Mouse (Mus musculus): ENCODE results near the gene Dyrk1a. TPM values are rescaled to one million over a fixed set of nuclear protein-coding genes. Genes with fewer than 3 reads are reported as not detected.

The Dyrk1a gene
- total RNA-seq, 2 experiments from 2014 or later = 89.7 to 94.6 TPM

DNA sequence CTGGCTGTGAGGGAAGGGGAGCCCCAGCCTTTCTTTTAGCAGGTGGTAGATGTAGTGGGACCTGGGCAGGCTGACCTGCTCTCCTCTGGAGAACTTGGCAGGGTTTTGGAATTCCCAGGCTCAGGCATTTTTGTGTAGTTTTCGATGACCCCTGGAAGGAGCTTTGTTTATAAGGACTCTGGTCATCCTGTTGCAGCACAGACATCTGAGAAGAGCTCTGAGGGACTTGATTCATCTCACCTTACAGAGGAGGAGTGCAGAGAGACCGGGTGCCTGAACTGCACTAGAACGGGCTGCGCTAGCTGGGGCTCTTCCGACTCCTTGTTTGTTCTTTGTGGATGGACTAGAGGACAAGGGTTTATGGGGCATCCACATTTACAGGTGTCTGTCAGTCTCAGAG is 5.9 kb downstream of the Dyrk1a start:
- TF ChIP-seq CTCF (IDR thresholded peaks at IDR 0.05) = no peak
- intact Hi-C loops (cut with DNase I) = no loop called here
- DNase-seq (ENCODE audit: extremely low spot score in 1 of 2, low spot score in 2 of 2) = no peak
- no peak overlapping the region for H3K4me3 ChIP-seq
- no peak overlapping the region for H3K27ac ChIP-seq

- no peak overlapping the region for H3K4me3 ChIP-seq
- DNase-seq (ENCODE audit: extremely low spot score in 1 of 2, low spot score in 2 of 2) = no peak
- TF ChIP-seq CTCF (IDR thresholded peaks at IDR 0.05) = no peak
- intact Hi-C loops (cut with DNase I) = no loop called here
- H3K27ac ChIP-seq = no peak overlapping the region
Observed at GRCm38 (mm10) chr16:94579348-94579747, 9.5 kb downstream of the Dyrk1a start.

- no peak for DNase-seq (ENCODE audit: extremely low spot score in 1 of 2, low spot score in 2 of 2)
- no peak overlapping the region for H3K4me3 ChIP-seq
- TF ChIP-seq CTCF (IDR thresholded peaks at IDR 0.05) = no peak
- H3K27ac ChIP-seq = no peak overlapping the region
- intact Hi-C loops (cut with DNase I) = no loop called here
Observed at GRCm38 (mm10) chr16:94580844-94581405, 11.1 kb downstream of the Dyrk1a start.

- DNase-seq (ENCODE audit: extremely low spot score in 1 of 2, low spot score in 2 of 2) = no peak
- peak; percentile 24 for TF ChIP-seq CTCF (IDR thresholded peaks at IDR 0.05)
- no peak overlapping the region for H3K4me3 ChIP-seq
- intact Hi-C loops (cut with DNase I) = no loop called here
- no peak overlapping the region for H3K27ac ChIP-seq
Observed at GRCm38 (mm10) chr16:94586349-94586990, 16.7 kb downstream of the Dyrk1a start.

DNA sequence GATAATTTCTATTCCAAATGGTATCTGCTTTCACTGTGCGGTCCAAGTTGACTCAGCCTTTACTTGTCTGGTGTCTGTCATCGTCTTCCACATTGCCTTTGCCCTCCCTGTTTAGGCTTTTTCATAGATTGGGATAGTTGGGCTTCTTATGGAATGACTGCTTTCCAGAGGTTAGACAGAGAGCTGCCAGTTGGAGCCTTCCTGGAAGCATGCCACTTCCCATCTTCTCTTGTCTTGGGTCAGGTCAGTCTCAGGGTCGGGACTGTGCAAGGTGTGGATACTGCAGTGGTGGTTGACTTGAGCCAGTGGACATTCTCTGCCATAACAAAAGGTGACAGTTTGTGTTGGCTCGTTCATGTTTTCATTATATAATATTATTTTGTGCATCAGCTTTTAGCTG is 17.7 kb downstream of the Dyrk1a start:
- H3K4me3 ChIP-seq = no peak overlapping the region
- intact Hi-C loops (cut with DNase I) = no loop called here

DNA sequence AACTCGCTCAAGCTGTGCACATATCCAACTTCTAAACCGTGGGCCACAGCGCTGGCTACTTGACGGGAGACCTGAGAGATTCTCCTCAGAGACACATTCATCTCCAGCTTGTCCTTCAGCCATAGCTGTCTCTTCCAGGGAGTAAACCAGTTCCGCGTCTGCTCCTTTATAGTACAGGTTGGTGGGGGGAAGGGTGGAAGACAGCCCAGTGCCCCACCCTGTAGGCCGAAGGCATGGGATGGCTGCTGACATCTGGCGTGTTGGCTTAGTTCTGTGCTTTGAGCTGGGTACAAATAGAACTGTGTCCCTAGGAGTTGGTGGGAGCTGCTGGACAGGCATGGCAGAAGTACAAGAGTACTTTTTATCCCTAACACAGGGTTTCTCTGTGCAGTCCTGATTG is 18.4 kb downstream of the Dyrk1a start:
- no peak for DNase-seq (ENCODE audit: extremely low spot score in 1 of 2, low spot score in 2 of 2)
- Histone ChIP-seq H3K27ac (no peak overlapping the region), H3K4me3 (no peak overlapping the region)
- intact Hi-C loops (cut with DNase I) = no loop called here
- no peak for TF ChIP-seq CTCF (IDR thresholded peaks at IDR 0.05)

More for the DNA sequence above, 17.7 kb downstream of the Dyrk1a start:
- TF ChIP-seq CTCF (IDR thresholded peaks at IDR 0.05) = no peak
- no peak for DNase-seq (ENCODE audit: extremely low spot score in 1 of 2, low spot score in 2 of 2)
- H3K27ac ChIP-seq = no peak overlapping the region

GRCm38 (mm10) chr16:94588974-94589373 is 19.2 kb downstream of the Dyrk1a start:
- intact Hi-C loops (cut with DNase I) = no loop called here
- no peak for DNase-seq (ENCODE audit: extremely low spot score in 1 of 2, low spot score in 2 of 2)
- Histone ChIP-seq H3K27ac (no peak overlapping the region; the same call in 1 of the 2 replicates), H3K4me3 (no peak overlapping the region)
- no peak for TF ChIP-seq CTCF (IDR thresholded peaks at IDR 0.05)

GRCm38 (mm10) chr16:94589648-94590047 is 19.8 kb downstream of the Dyrk1a start:
- intact Hi-C loops (cut with DNase I) = no loop called here
- H3K27ac ChIP-seq = no peak overlapping the region
- no peak overlapping the region for H3K4me3 ChIP-seq
- TF ChIP-seq CTCF (IDR thresholded peaks at IDR 0.05) = no peak
- DNase-seq (ENCODE audit: extremely low spot score in 1 of 2, low spot score in 2 of 2) = no peak

DNA sequence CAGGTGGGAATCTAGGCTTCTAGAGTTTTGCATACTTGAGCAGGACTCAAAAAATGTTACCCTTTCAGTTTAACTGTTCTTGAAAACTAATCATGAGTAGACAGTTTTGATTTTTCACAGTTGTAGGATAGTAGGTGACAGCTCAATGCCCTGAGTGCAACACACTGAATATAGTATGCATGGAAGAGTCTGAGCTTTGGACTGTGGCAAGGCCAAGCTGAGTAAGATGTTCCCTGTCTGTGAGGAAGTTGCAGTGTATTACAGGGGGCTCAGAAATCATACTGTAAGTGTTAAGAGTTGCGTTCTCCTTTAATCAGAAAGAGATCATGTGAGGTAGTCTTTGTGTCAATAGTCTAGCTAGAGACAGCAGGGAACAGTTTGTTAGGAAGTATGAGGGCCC is 20.4 kb downstream of the Dyrk1a start:
- DNase-seq (ENCODE audit: extremely low spot score in 1 of 2, low spot score in 2 of 2) = no peak
- no peak for TF ChIP-seq CTCF (IDR thresholded peaks at IDR 0.05)
- H3K4me3 ChIP-seq = no peak overlapping the region
- intact Hi-C loops (cut with DNase I) = no loop called here
- no peak overlapping the region for H3K27ac ChIP-seq

DNA sequence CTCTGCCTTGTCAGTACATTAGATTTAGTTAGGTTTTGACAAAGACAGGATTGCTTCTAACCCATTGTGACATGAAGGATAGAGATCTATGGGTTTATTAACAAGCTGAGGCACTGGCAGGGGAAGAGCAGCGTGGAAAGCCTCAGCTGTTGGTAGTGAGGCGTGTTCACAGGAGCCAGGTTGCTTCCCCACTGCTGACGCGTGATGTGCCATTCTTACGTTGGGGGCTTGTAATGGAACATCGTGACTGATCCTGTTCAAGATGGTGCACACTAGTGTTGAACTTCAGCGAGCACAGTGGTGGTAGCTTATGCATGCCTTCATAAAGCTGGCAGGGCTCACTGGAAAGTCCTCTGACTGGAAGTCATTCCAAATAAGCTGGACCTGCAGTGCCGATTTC is 21.2 kb downstream of the Dyrk1a start:
- peak overlapping the region; percentile 2; the same call in 1 of the 2 replicates for H3K27ac ChIP-seq
- TF ChIP-seq CTCF (IDR thresholded peaks at IDR 0.05) = no peak
- no peak overlapping the region for H3K4me3 ChIP-seq
- no peak for DNase-seq (ENCODE audit: extremely low spot score in 1 of 2, low spot score in 2 of 2)
- intact Hi-C loops (cut with DNase I) = no loop called here

DNA sequence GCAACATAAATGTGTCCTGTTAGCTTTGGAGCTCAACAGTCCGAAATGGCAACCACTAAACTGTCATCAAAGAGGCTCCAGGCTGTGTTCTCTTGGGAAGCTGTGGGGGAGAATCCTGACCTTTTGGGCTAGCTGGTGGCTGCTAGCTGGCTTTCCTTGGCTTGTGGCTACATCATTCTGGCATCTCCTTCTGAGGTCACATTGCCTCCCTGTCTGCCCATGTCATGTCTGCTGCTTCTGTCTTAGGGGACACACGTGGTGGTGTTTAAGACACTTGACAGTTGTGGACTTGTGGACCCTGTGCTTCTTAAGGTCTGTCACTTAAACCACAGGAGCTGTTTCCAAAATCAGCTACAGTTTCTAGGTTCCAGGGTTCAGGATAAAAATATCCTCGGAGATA is 21.7 kb downstream of the Dyrk1a start:
- TF ChIP-seq CTCF (IDR thresholded peaks at IDR 0.05) = no peak
- no peak overlapping the region for H3K4me3 ChIP-seq
- no peak overlapping the region; the same call in 1 of the 2 replicates for H3K27ac ChIP-seq
- intact Hi-C loops (cut with DNase I) = no loop called here
- no peak for DNase-seq (ENCODE audit: extremely low spot score in 1 of 2, low spot score in 2 of 2)

- intact Hi-C loops (cut with DNase I) = no loop called here
- Histone ChIP-seq H3K27ac (no peak overlapping the region), H3K4me3 (no peak overlapping the region)
- DNase-seq (ENCODE audit: extremely low spot score in 1 of 2, low spot score in 2 of 2) = no peak
- no peak for TF ChIP-seq CTCF (IDR thresholded peaks at IDR 0.05)
Observed at GRCm38 (mm10) chr16:94596633-94597032, 26.8 kb downstream of the Dyrk1a start.

GRCm38 (mm10) chr16:94597640-94598039 is 27.8 kb downstream of the Dyrk1a start:
- H3K27ac ChIP-seq = no peak overlapping the region
- DNase-seq (ENCODE audit: extremely low spot score in 1 of 2, low spot score in 2 of 2) = no peak
- intact Hi-C loops (cut with DNase I) = no loop called here
- H3K4me3 ChIP-seq = no peak overlapping the region
- no peak for TF ChIP-seq CTCF (IDR thresholded peaks at IDR 0.05)

Data from left cerebral cortex, adult 2 months (tissue).